Mouse (Mus musculus): ENCODE measurements around the gene Gpx1. TPM values are rescaled to one million over a fixed set of nuclear protein-coding genes. Genes with fewer than 3 reads are reported as not detected.

The Gpx1 gene
- 574 and 659 TPM in 2 replicates for polyA plus RNA-seq (2016; fragmentation: Nextera tagmentation; extraction: Ambion mirVana)

GRCm38 (mm10) chr9:108338886-108339781 is at the start of gene Gpx1:
Gene Gpx1 (plus strand): TSS chr9:108338903.
- 1% methylated on average over 49 of the region's 49 CpGs for WGBS
- Histone ChIP-seq H3K27ac (peak within 1 kb of the TSS; percentile 86), H3K9me3 (no peaks in the 10 kb centered on the region), H3K27me3 (no peaks in the 10 kb centered on the region), H3K4me3 (replicated peaks) (peak within 1 kb of the TSS; percentile 80), H3K9ac (peak within 1 kb of the TSS; percentile 93), H3K4me1 (peaks cover 20% of the 10 kb centered on the region), H3K4me2 (peak within 1 kb of the TSS; percentile 83), H3K36me3 (replicated peaks) (peaks cover 24% of the 10 kb centered on the region)
- ATAC-seq (ENCODE audit: low FRiP score) = peak; percentile 98

- H3K27ac ChIP-seq = peak overlapping the region; percentile 92
- WGBS = 67% methylated on average over 2 of the region's 2 CpGs
- ATAC-seq (ENCODE audit: low FRiP score) = no peak
These were observed 49.4 kb upstream of the Gpx1 start for GRCm38 (mm10) chr9:108289347-108289746.

GRCm38 (mm10) chr9:108290016-108290750 is 48.5 kb upstream of the Gpx1 start, which contains the start of gene Nicn1:
Gene Nicn1 (plus strand): TSS chr9:108290429.
- peak within 1 kb of the TSS; percentile 64 for H3K9ac ChIP-seq
- under 1% methylated on average over 32 of the region's 32 CpGs for WGBS
- H3K4me3 ChIP-seq (replicated peaks) = peak within 1 kb of the TSS; percentile 49
- H3K4me1 ChIP-seq = peaks cover 7% of the 10 kb centered on the region
- peaks cover 17% of the 10 kb centered on the region for H3K36me3 ChIP-seq (replicated peaks)
- H3K9me3 ChIP-seq = no peaks in the 10 kb centered on the region
- H3K4me2 ChIP-seq = peak within 1 kb of the TSS; percentile 57
- H3K27me3 ChIP-seq = no peaks in the 10 kb centered on the region
- H3K27ac ChIP-seq = peak within 1 kb of the TSS; percentile 92
- ATAC-seq (ENCODE audit: low FRiP score) = peak; percentile 97

More at GRCm38 (mm10) chr9:108289347-108289746, 49.4 kb upstream of the Gpx1 start:
- Histone ChIP-seq H3K4me3 (replicated peaks) (peak overlapping the region; percentile 49), H3K27me3 (no peaks in the 10 kb centered on the region), H3K4me2 (peak overlapping the region; percentile 57), H3K9me3 (no peaks in the 10 kb centered on the region), H3K9ac (peak overlapping the region; percentile 64; the same call in 1 of the 2 replicates), H3K36me3 (replicated peaks) (peaks cover 9% of the 10 kb centered on the region; the same call in 1 of the 2 replicates), H3K4me1 (peaks cover 7% of the 10 kb centered on the region)

GRCm38 (mm10) chr9:108290773-108291172 is 47.9 kb upstream of the Gpx1 start:
- H3K27ac ChIP-seq = 0 out of 2 replicates have a peak overlapping the region, but pooled peaks have one; percentile 92

GRCm38 (mm10) chr9:108296453-108297355 is 42.0 kb upstream of the Gpx1 start, which contains the start of gene Amt:
Gene Amt (plus strand): TSS chr9:108296853.
- H3K9me3 ChIP-seq = no peaks in the 10 kb centered on the region
- H3K27me3 ChIP-seq = no peaks in the 10 kb centered on the region
- H3K4me2 ChIP-seq = peak within 1 kb of the TSS; percentile 53
- peak within 1 kb of the TSS; percentile 50 for H3K9ac ChIP-seq
- peak within 1 kb of the TSS; percentile 36 for H3K4me3 ChIP-seq (replicated peaks)
- ATAC-seq (ENCODE audit: low FRiP score) = peak; percentile 75
- WGBS = 15% methylated on average over 18 of the region's 18 CpGs
- H3K36me3 ChIP-seq (replicated peaks) = peaks cover 32% of the 10 kb centered on the region
- peak within 1 kb of the TSS; percentile 74 for H3K27ac ChIP-seq
- H3K4me1 ChIP-seq = peaks cover 22% of the 10 kb centered on the region

More at GRCm38 (mm10) chr9:108290773-108291172, 47.9 kb upstream of the Gpx1 start:
- Histone ChIP-seq H3K4me1 (peaks cover 9% of the 10 kb centered on the region), H3K4me2 (peak overlapping the region; percentile 57), H3K27me3 (no peaks in the 10 kb centered on the region), H3K9me3 (no peaks in the 10 kb centered on the region), H3K9ac (peak overlapping the region; percentile 44), H3K36me3 (replicated peaks) (peaks cover 22% of the 10 kb centered on the region), H3K4me3 (replicated peaks) (peak overlapping the region; percentile 49)
- ATAC-seq (ENCODE audit: low FRiP score) = peak; percentile 19; the same call in 1 of the 2 replicates
- WGBS = 50% methylated on average over 6 of the region's 6 CpGs

- H3K27me3 ChIP-seq = no peaks in the 10 kb centered on the region
- H3K27ac ChIP-seq = no peak overlapping the region
- WGBS = 81% methylated on average over 3 of the region's 3 CpGs
- H3K4me1 ChIP-seq = peaks cover 22% of the 10 kb centered on the region
- H3K9ac ChIP-seq = no peak overlapping the region
- H3K9me3 ChIP-seq = no peaks in the 10 kb centered on the region
- no peak for ATAC-seq (ENCODE audit: low FRiP score)
- peaks cover 30% of the 10 kb centered on the region for H3K36me3 ChIP-seq (replicated peaks)
- no peak overlapping the region for H3K4me2 ChIP-seq
- no peak overlapping the region for H3K4me3 ChIP-seq (replicated peaks)
These were observed 36.9 kb upstream of the Gpx1 start for GRCm38 (mm10) chr9:108301853-108302252.

- 87% methylated on average over 4 of the region's 4 CpGs for WGBS
- H3K4me3 ChIP-seq (replicated peaks) = peak overlapping the region; percentile 94
- H3K27ac ChIP-seq = no peak overlapping the region
- H3K9ac ChIP-seq = peak overlapping the region; percentile 86; the same call in 1 of the 2 replicates
- peaks cover 34% of the 10 kb centered on the region for H3K4me1 ChIP-seq
- H3K9me3 ChIP-seq = no peaks in the 10 kb centered on the region
- no peak for ATAC-seq (ENCODE audit: low FRiP score)
- peak overlapping the region; percentile 90 for H3K4me2 ChIP-seq
- H3K36me3 ChIP-seq (replicated peaks) = peaks cover 26% of the 10 kb centered on the region
- H3K27me3 ChIP-seq = no peaks in the 10 kb centered on the region
These were observed 34.0 kb upstream of the Gpx1 start for GRCm38 (mm10) chr9:108304716-108305115.

- Histone ChIP-seq H3K27ac (peak overlapping the region; percentile 100), H3K9ac (peak overlapping the region; percentile 86), H3K4me2 (peak overlapping the region; percentile 90), H3K9me3 (no peaks in the 10 kb centered on the region), H3K4me1 (peaks cover 34% of the 10 kb centered on the region), H3K36me3 (replicated peaks) (peaks cover 26% of the 10 kb centered on the region), H3K4me3 (replicated peaks) (peak overlapping the region; percentile 94), H3K27me3 (no peaks in the 10 kb centered on the region)
- ATAC-seq (ENCODE audit: low FRiP score) = no peak
- WGBS = 15% methylated on average over 1 of the region's 1 CpGs
These were observed 33.5 kb upstream of the Gpx1 start for GRCm38 (mm10) chr9:108305170-108305569.

- H3K4me2 ChIP-seq = peak within 1 kb of the TSS; percentile 90
- peaks cover 26% of the 10 kb centered on the region for H3K36me3 ChIP-seq (replicated peaks)
- H3K9me3 ChIP-seq = no peaks in the 10 kb centered on the region
- ATAC-seq (ENCODE audit: low FRiP score) = peak; percentile 97
- under 1% methylated on average over 81 of the region's 81 CpGs for WGBS
- peak within 1 kb of the TSS; percentile 100 for H3K27ac ChIP-seq
- H3K27me3 ChIP-seq = no peaks in the 10 kb centered on the region
- H3K9ac ChIP-seq = peak within 1 kb of the TSS; percentile 96
- peaks cover 38% of the 10 kb centered on the region for H3K4me1 ChIP-seq
- H3K4me3 ChIP-seq (replicated peaks) = peak within 1 kb of the TSS; percentile 94
These were observed 32.8 kb upstream of the Gpx1 start, which contains the start of the genes Rhoa and Tcta for GRCm38 (mm10) chr9:108305629-108306520. Gene Rhoa (plus strand): TSS chr9:108306129. Gene Tcta (minus strand): TSS chr9:108306160.

GRCm38 (mm10) chr9:108306571-108306980 is 32.1 kb upstream of the Gpx1 start:
- WGBS = under 1% methylated on average over 49 of the region's 51 CpGs
- peak; percentile 77 for ATAC-seq (ENCODE audit: low FRiP score)

More at GRCm38 (mm10) chr9:108306571-108306980, 32.1 kb upstream of the Gpx1 start:
- H3K9ac ChIP-seq = peak overlapping the region; percentile 96
- H3K9me3 ChIP-seq = no peaks in the 10 kb centered on the region
- H3K27ac ChIP-seq = peak overlapping the region; percentile 100
- peaks cover 20% of the 10 kb centered on the region for H3K36me3 ChIP-seq (replicated peaks)
- H3K27me3 ChIP-seq = no peaks in the 10 kb centered on the region
- H3K4me3 ChIP-seq (replicated peaks) = peak overlapping the region; percentile 94
- H3K4me1 ChIP-seq = peaks cover 40% of the 10 kb centered on the region
- H3K4me2 ChIP-seq = peak overlapping the region; percentile 57
